Mouse (Mus musculus) testis, adult 2 months (tissue): ENCODE results near the gene Ptpru. TPM values are rescaled to one million over a fixed set of nuclear protein-coding genes. Genes with fewer than 3 reads are reported as not detected.

Source experiments
- H3K27ac ChIP-seq: fragments of 200-500 bp; 2 replicates; pipeline ENCODE4 v1.5.1; 2012; ENCODE audit warnings: low read depth, low read length; ENCODE audit not compliant: control insufficient read depth, insufficient read depth
- H3K27me3 ChIP-seq: fragments of 200-500 bp; 2 replicates; pipeline ENCODE4 v1.6.1; 2012; ENCODE audit warnings: mild to moderate bottlenecking, low read length, moderate library complexity; ENCODE audit not compliant: control insufficient read depth, insufficient read depth
- H3K36me3 ChIP-seq: fragments of 200-500 bp; 2 replicates; pipeline ENCODE4 v1.6.1; 2012; ENCODE audit warnings: mild to moderate bottlenecking, low read length; ENCODE audit not compliant: control insufficient read depth, insufficient read depth
- H3K4me1 ChIP-seq: fragments of 200-500 bp; 2 replicates; pipeline ENCODE4 v1.6.1; 2012; ENCODE audit warnings: low read length; ENCODE audit not compliant: control insufficient read depth, insufficient read depth
- H3K4me3 ChIP-seq: fragments of 200-500 bp; 2 replicates; pipeline ENCODE4 v1.5.1; 2012; ENCODE audit warnings: low read depth, mild to moderate bottlenecking, low read length, moderate library complexity, mixed read lengths; ENCODE audit not compliant: control insufficient read depth
- CTCF ChIP-seq: fragments of 200-500 bp; IDR thresholded peaks from 2 replicates; pipeline ENCODE4 v1.5.1; 2012; ENCODE audit warnings: low read depth, mild to moderate bottlenecking, inconsistent platforms, low read length, moderate library complexity; ENCODE audit not compliant: control insufficient read depth, insufficient read depth, insufficient replicate concordance
- POLR2A ChIP-seq: fragments of 200-500 bp; IDR thresholded peaks from 2 replicates; pipeline ENCODE4 v1.6.1; 2012; ENCODE audit warnings: low read depth, mild to moderate bottlenecking, inconsistent platforms, low read length, moderate library complexity; ENCODE audit not compliant: control insufficient read depth
- polyA plus RNA-seq: library from polyadenylated mRNA; depleted of rRNA; stranded (reverse); fragments of >200 nt; gene quantifications from 2 replicates; pipeline ENCODE4 v1.2.3, GENCODE M21; 2012; rRNA removed

Ptpru gene
- 2.5 and 3.1 TPM in 2 replicates for polyA plus RNA-seq

DNA sequence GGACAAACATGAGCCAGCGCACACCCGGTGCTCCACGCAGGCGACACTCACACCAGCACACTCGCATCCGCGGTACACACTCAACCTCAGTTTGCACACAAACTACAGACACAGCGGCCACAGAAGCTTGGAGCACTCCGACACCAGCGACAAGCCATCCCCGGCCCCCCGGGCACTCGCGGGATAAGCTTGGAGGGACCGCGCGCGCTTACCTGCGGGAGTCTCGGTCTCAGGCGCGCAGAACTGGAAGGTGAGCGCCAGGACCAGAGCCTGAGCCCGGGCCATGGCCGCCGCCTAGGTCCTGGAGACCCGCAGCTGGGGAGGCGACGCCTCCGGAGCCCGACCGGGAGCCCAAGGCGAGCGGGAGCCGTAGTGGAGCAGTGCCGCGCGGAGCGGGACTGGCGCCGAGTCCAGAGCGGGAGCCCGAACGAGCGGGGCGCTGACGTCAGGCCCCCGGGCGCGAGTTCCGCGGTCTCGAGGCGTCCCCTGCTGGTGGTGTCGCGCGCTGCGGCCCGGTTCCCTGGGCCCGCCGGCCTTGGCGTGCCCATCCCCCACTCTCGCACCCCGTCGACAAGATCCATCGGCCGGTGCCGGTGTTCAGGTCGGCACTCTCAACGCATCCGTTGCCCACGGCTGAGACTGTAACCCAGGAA, at the start of gene Ptpru:
TSS of gene Ptpru (minus strand) at position 417 of the 653 bp plus-strand sequence.
- no peaks in the 10 kb centered on the region for H3K36me3 ChIP-seq
- no peak within 1 kb of the TSS for H3K27ac ChIP-seq
- H3K4me1 ChIP-seq = peaks cover 28% of the 10 kb centered on the region
- TF ChIP-seq CTCF (peak; percentile 80), POLR2A (no peak; the same call in 1 of the 2 replicates)
- no peaks in the 10 kb centered on the region for H3K27me3 ChIP-seq
- peak within 1 kb of the TSS; percentile 75 for H3K4me3 ChIP-seq

GRCm38 (mm10) chr4:131885376-131885775, 47.3 kb upstream of the Ptpru start:
- TF ChIP-seq POLR2A = no peak
- TF ChIP-seq CTCF = no peak
- no peak overlapping the region for H3K27ac ChIP-seq
- no peak overlapping the region for H3K4me3 ChIP-seq
- peaks cover 4% of the 10 kb centered on the region for H3K36me3 ChIP-seq
- peaks cover 3% of the 10 kb centered on the region for H3K4me1 ChIP-seq
- H3K27me3 ChIP-seq = no peaks in the 10 kb centered on the region

DNA sequence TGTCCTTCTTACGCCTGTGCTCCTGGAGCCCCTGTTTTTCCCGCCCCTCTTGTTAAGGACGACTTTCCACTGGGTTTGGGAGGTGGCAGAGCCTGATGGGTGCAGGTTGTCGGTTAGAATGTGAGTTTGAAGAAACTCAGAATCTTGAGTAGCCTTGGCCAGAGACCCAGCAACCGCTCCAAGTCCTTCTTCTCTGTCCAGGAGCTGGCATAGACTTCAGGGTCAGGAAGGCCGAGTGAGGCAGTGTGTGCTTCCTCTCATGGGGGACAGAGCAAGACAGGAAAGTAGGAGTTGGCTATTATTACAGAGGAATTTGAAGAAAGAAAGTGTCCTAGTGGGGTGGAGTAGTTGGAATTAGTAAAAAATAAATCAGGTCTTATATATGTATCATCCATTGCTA, 45.5 kb upstream of the Ptpru start:
- peaks cover 3% of the 10 kb centered on the region for H3K4me1 ChIP-seq
- H3K36me3 ChIP-seq = peaks cover 2% of the 10 kb centered on the region
- TF ChIP-seq CTCF (no peak), POLR2A (no peak)
- H3K27ac ChIP-seq = peak overlapping the region; percentile 57; the same call in 1 of the 2 replicates
- no peaks in the 10 kb centered on the region for H3K27me3 ChIP-seq
- no peak overlapping the region for H3K4me3 ChIP-seq

- no peak for TF ChIP-seq POLR2A
- no peak for TF ChIP-seq CTCF
- H3K4me1 ChIP-seq = peaks cover 3% of the 10 kb centered on the region
Observed at GRCm38 (mm10) chr4:131881306-131881705, 43.2 kb upstream of the Ptpru start.

GRCm38 (mm10) chr4:131879692-131880091, 41.6 kb upstream of the Ptpru start:
- H3K27me3 ChIP-seq = no peaks in the 10 kb centered on the region
- peaks cover 5% of the 10 kb centered on the region for H3K4me1 ChIP-seq
- TF ChIP-seq POLR2A = no peak
- TF ChIP-seq CTCF = no peak
- H3K27ac ChIP-seq = no peak overlapping the region
- H3K4me3 ChIP-seq = no peak overlapping the region
- no peaks in the 10 kb centered on the region; the same call in 1 of the 2 replicates for H3K36me3 ChIP-seq

More at GRCm38 (mm10) chr4:131881306-131881705, 43.2 kb upstream of the Ptpru start:
- Histone ChIP-seq H3K36me3 (peaks cover 2% of the 10 kb centered on the region), H3K4me3 (no peak overlapping the region), H3K27me3 (no peaks in the 10 kb centered on the region), H3K27ac (no peak overlapping the region)

DNA sequence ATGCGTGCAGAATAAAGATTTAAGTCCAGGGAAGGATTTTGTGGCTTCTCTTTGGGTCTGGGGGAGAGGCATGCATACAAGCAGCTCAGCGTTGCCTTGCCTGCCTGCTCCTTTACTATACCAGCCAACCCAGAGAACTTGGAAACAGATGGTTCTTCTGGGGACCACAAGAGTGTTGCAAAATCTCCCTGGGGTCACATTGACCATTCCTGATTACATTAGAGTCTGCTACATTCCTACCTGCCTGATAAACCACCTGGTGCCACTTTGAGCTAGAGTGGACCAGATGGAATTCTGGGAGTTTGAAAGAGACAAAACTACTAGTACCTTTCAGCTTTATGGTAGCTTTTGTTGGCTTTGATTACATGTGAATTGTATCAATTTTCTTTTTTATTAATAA, 38.7 kb upstream of the Ptpru start:
- Histone ChIP-seq H3K36me3 (no peaks in the 10 kb centered on the region), H3K27ac (no peak overlapping the region), H3K4me3 (no peak overlapping the region), H3K4me1 (peaks cover 5% of the 10 kb centered on the region; the same call in 1 of the 2 replicates), H3K27me3 (no peaks in the 10 kb centered on the region)
- TF ChIP-seq POLR2A (no peak), CTCF (no peak)

GRCm38 (mm10) chr4:131875242-131875641, 37.2 kb upstream of the Ptpru start:
- no peak for TF ChIP-seq CTCF
- no peak for TF ChIP-seq POLR2A
- Histone ChIP-seq H3K27me3 (no peaks in the 10 kb centered on the region), H3K27ac (no peak overlapping the region), H3K4me1 (peaks cover 5% of the 10 kb centered on the region; the same call in 1 of the 2 replicates), H3K36me3 (no peaks in the 10 kb centered on the region), H3K4me3 (no peak overlapping the region; the same call in 1 of the 2 replicates)

- Histone ChIP-seq H3K4me3 (peak overlapping the region; percentile 98), H3K36me3 (no peaks in the 10 kb centered on the region), H3K27ac (peak overlapping the region; percentile 87), H3K4me1 (peaks cover 5% of the 10 kb centered on the region; the same call in 1 of the 2 replicates), H3K27me3 (no peaks in the 10 kb centered on the region)
- TF ChIP-seq POLR2A = no peak
- no peak for TF ChIP-seq CTCF
Observed at GRCm38 (mm10) chr4:131874567-131874966, 36.5 kb upstream of the Ptpru start.
